Mouse (Mus musculus): ENCODE results near the gene Tnfaip8l1.

GRCm38 (mm10) chr17:56132661-56133060 is 29.6 kb upstream of the Tnfaip8l1 start:
- peak; percentile 90 for TF ChIP-seq CTCF (IDR thresholded peaks at IDR 0.05; ENCODE audit: borderline replicate concordance, control insufficient read depth, extremely low read depth, insufficient read depth, low read length, poor library complexity)
- no peak for TF ChIP-seq POLR2A (IDR thresholded peaks at IDR 0.05; ENCODE audit: control insufficient read depth, extremely low read depth, insufficient read depth, low read length, poor library complexity)

Measured in thymus, adult 2 months (tissue).